Mouse (Mus musculus) thymus, postnatal 36 days (tissue): Measurements from ENCODE around the gene Tpst1.

Source experiments
- DNase-seq, 2 experiments: peaks; one replicate each; pipeline ENCODE4 v3.0.0; 2022; ENCODE audit warnings: mixed read lengths in 2 of 2

The Tpst1 gene

GRCm38 (mm10) chr5:130052955-130053354 lies 20.2 kb upstream of the Tpst1 start:
- DNase-seq: no peak

GRCm38 (mm10) chr5:130055688-130056087 lies 17.4 kb upstream of the Tpst1 start:
- DNase-seq: no peak

- no peak for DNase-seq
These were observed 16.8 kb upstream of the Tpst1 start for GRCm38 (mm10) chr5:130056303-130056702.

GRCm38 (mm10) chr5:130059413-130060328 lies 13.5 kb upstream of the Tpst1 start:
- DNase-seq: no peak

GRCm38 (mm10) chr5:130060329-130060665 lies 12.8 kb upstream of the Tpst1 start:
- DNase-seq: no peak

GRCm38 (mm10) chr5:130062096-130062495 lies 11.0 kb upstream of the Tpst1 start:
- no peak for DNase-seq

- no peak for DNase-seq
These were observed 9.4 kb upstream of the Tpst1 start for GRCm38 (mm10) chr5:130063760-130064159.

- no peak for DNase-seq
These were observed 7.5 kb upstream of the Tpst1 start for GRCm38 (mm10) chr5:130065579-130065978.

- no peak for DNase-seq
These were observed 5.3 kb upstream of the Tpst1 start for GRCm38 (mm10) chr5:130067841-130068264.

GRCm38 (mm10) chr5:130074491-130074890 lies 1.4 kb downstream of the Tpst1 start:
- DNase-seq: no peak

GRCm38 (mm10) chr5:130076396-130076795 lies 3.3 kb downstream of the Tpst1 start:
- DNase-seq: no peak

GRCm38 (mm10) chr5:130078096-130078833 lies 5.1 kb downstream of the Tpst1 start:
- no peak for DNase-seq

GRCm38 (mm10) chr5:130078834-130079156 lies 5.7 kb downstream of the Tpst1 start:
- DNase-seq: no peak

GRCm38 (mm10) chr5:130079202-130080050 lies 6.3 kb downstream of the Tpst1 start:
- DNase-seq: peak; percentile 92 to 93

- no peak for DNase-seq
These were observed 7.0 kb downstream of the Tpst1 start for GRCm38 (mm10) chr5:130080051-130080681.

GRCm38 (mm10) chr5:130081181-130081881 lies 8.2 kb downstream of the Tpst1 start:
- DNase-seq: no peak

- no peak for DNase-seq
These were observed 9.3 kb downstream of the Tpst1 start for GRCm38 (mm10) chr5:130082431-130082830.

- no peak for DNase-seq
These were observed 11.1 kb downstream of the Tpst1 start for GRCm38 (mm10) chr5:130084271-130084670.

GRCm38 (mm10) chr5:130088008-130088407 lies 14.9 kb downstream of the Tpst1 start:
- no peak for DNase-seq

GRCm38 (mm10) chr5:130088612-130089011 lies 15.5 kb downstream of the Tpst1 start:
- no peak for DNase-seq

GRCm38 (mm10) chr5:130089177-130089576 lies 16.1 kb downstream of the Tpst1 start:
- DNase-seq: no peak
